Mouse (Mus musculus) mouse trophoblast stem cell (cell line): Measurements from ENCODE around the gene Abcb1b.
"Not testable (repeated sequence)": the region's sequence is repeated elsewhere in the genome, so short reads cannot be mapped to it uniquely, and the experiment has no call there.

Experiments
- in situ Hi-C, 2 experiments: fragments of 300-500 bp; cut with MseI, MboI; formaldehyde crosslinking; loops; 2 replicates in 1 of 2; 3 replicates in 1 of 2; pipeline ENCODE4 v1.15.1; 2025

Abcb1b gene

DNA sequence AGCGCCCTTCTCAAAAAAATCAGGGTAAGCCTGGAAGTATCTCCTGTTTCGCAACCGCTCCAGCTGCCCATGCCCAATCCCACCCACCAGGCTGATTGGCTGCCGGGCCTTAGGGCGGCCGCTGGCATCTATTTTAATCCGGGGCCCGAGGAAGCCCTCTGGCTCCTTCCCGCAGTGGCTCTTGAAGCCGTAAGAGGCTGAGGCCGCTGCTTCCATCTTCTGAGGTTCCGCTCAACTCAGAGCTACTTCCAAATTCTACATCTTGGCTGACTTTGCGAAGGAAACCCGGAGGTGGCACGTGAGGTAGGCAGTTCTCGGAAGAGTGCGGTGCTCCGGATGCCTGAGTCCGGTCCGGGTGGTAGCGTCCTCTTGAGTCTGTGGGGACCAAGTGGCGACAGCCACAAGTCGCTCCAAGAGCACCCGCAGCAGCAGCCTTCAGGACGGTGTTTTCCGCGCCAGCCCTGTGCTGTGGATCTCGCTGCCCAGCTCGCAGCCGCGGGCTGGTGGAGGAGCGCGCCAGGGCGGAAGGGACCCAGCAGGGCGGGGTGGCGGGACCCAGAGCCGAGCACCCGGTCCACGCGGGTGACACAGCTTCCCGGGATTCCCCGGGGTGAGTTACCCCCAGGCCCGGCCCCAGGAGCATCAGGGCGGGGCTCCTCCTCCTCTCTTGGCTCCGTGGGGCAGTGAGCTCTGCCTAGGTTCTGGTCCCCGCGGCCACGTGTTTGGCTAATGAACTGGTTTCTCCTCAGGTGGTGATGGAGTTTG lies at the start of gene Abcb1b:
Gene Abcb1b (plus strand): TSS at position 161 of the 765 bp plus-strand sequence.
- in situ Hi-C loops: no loop called here

DNA sequence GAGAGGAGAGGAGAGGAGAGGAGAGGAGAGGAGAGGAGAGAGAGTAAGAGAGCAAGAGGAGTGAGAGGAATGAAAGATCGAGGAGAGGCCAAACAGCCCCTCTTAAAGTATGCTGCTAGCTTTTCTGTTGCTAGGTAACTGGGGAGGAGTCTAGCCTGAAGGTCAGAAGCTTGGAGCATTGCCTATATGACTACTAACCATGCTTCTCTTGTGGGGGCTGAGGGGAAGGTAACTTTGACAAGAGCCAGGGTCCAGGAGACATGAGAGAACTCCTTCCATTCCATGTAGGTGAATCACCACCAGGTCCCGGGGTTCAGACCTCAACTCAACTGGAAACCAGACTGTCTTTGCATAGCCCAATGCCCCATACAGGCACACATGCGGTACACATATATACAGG lies 25.1 kb upstream of the Abcb1b start:
- in situ Hi-C loops: no loop called here

DNA sequence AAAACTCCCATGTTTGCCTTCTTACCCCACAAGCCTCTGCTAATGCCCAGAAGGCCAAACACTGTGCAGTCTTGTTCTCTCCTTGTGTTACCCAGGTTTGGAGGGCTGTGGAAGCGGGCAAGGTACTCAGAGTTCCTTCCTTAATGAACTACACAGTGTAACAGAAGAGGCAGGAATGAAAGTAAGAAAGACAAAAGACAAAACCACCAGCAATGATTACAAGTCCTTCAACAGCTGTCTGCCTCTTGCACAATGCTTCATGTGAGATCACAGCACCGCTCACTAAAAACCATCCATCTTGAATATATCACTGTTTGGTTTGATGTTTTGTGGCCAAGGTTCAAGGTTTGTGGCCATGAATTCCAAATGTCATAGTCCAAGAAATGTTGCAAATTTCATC lies 19.6 kb upstream of the Abcb1b start:
- in situ Hi-C loops: no loop called here

- in situ Hi-C loops: no loop called here
These were observed 19.2 kb upstream of the Abcb1b start for GRCm38 (mm10) chr5:8778751-8779150.

- in situ Hi-C loops: no loop called here
These were observed 5.7 kb upstream of the Abcb1b start for GRCm38 (mm10) chr5:8792281-8792680.

DNA sequence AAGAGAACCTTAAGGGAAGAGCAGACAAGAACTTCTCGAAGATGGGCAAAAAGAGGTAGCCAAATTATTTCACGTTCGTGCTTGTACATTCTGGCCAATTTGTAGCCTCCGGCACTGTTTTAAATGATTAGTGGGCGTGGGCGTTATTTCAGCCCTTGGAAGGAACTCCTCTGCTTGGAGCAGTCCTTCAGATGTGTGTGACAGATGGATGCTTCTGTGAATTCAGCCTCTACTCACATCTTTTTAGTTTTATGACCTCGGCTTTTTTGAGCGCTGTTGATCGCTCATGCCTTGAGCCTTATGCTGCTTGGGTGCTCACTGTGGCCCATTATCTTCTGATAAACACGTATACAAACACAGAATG lies 787 bp downstream of the Abcb1b start:
- in situ Hi-C loops: no loop called here

- in situ Hi-C loops: no loop called here
These were observed 7.8 kb downstream of the Abcb1b start for GRCm38 (mm10) chr5:8805742-8806141.

DNA sequence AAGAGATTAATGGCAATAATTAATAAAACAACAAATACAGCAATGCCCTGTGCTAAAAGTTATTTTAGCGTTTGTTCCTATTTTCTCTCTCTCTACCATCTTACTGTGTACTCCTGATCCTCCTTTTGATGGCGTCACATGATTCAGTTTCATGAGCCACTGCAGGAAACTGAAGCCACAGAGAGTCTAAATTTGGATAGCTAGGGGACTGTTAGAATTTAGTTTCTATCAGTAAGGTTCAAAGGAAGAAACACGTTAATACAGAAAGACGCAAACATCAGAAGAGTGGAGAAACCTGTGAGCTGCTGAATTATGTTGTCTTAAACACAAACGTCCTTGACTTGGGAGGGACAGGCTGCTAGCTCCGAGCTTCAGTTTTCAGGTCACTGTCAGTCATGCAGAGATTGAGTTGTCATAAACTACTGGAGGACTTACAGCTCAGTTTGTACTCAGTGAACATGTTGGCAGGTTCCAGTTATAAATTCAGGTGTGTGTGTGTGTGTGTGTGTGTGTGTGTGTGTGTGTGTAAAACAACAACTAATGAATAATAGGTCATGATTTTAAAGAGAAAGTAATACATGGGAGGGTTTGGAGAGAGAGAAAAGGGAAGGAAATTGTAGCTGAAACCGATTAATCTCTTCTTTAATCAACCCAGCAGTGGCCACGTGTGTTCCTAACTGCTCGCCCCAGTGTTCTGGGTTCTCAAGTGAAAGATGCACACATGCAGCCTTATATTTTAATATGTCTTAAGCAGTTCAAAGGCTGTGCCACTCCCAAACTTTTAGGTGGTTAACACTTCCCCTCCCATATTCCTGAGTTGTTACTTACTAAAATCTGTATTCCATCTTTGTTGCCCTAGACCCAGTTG lies 9.4 kb downstream of the Abcb1b start:
- in situ Hi-C loops: no loop called here

GRCm38 (mm10) chr5:8813872-8814271 lies 15.9 kb downstream of the Abcb1b start:
- in situ Hi-C loops: no loop called here

DNA sequence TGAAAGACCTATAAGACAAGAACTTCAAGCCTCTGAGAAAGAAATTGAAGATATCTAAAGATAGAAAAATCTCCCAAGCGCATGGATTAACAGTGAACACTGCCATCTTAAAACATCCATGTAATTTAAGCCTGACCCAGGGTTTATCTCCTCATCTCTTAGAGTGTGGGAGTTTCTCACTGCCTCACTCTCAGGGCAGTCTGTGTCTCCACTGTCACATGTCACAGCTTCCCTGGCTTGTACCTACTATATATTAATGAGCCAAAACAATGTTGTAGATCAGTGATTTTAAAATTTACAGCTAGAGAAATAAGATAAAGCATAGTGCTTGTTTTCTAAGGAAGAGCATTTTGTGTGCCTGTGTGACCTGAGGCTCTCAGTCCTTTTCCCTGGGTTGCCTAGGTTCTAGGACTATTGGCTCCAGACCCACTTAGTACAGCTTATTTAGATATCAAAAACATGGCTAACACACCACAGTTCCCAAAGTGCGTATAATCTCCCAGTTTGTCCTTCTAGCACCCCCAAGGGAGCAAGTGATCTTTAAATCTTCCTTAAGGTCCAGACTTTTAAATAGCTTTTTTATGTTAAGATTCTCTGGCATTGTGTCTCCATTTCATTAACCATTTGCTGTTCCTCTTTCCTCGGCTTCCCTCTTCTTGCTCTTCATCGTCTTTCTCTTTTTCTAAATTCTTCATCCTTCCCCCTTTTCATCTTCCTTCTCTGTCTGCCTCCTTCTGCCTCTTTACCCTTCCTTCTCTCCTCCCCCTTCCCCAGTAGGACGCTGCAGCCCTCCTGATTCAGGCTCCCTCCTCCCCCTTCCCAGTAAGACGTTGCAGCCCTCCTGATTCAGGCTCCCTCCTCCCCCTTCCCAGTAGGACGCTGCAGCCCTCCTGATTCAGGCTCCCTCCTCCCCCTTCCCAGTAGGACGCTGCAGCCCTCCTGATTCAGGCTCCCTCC lies 22.0 kb downstream of the Abcb1b start:
- in situ Hi-C loops: no loop called here

- in situ Hi-C loops: not testable (repeated sequence)
These were observed 22.7 kb downstream of the Abcb1b start for GRCm38 (mm10) chr5:8820592-8821104.

DNA sequence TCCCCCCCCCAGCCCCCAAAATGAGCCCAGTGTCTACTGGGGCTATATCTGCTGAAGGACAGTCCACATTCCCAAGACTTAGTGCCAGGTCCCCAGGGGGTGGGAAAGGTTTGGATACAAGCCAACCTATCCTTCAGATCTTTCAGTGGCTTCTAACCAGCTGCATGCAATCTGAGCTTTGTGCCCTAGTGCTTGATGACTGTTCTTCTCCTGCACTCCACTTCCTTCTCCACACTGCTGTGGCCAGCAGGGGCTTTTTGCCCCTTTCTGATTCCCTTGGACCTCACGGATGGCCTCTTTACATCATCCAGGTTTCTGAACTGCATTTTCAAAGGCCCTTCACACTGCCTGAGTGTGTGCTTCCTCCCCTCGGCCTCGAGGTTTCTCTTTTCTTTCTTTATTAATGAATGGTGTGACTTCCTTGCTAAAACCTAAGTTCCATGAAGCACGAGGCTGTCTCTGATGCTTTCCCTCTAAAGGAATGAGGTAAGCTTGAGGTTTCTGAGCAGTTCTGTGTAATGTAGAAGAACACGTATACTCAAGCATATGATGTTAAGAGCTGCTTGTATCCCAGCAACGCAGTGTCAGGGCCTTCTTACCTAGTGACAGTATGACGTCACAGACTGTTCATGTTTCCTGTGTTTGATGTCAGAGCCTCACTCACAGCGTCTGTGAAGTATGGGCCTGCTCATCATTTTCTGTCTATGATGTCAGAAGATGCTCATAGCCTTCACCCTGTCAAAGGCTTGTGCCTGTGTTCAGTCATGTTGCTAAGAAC lies 40.9 kb downstream of the Abcb1b start:
- in situ Hi-C loops: loop anchor here (25.0 kb wide), 1 partner anchor 352 kb away; no protein-coding TSS in a partner anchor

DNA sequence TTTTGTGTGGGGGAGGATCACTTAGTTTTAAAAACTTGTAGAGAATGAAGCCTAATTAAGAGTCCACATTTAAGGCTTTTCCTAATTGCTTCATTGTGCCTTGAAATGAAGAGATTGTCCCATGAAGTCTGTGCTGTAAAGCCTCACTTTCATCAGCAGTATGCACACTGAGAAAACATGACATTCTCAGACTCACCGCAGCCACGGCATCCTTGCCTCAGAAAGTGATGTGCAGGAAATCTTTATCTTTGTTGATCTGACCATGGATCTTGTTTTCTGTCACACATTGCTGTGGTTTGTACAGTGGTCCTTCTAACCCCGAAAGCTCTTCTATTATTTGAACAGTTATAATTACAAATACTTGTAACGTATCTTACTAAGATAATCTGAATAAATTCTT lies 41.7 kb downstream of the Abcb1b start:
- in situ Hi-C loops: loop anchor here (25.0 kb wide), 1 partner anchor 352 kb away; no protein-coding TSS in a partner anchor

- in situ Hi-C loops: loop anchor here (25.0 kb wide), 1 partner anchor 354 kb away; no protein-coding TSS in a partner anchor
These were observed 42.9 kb downstream of the Abcb1b start for GRCm38 (mm10) chr5:8840887-8841286.

DNA sequence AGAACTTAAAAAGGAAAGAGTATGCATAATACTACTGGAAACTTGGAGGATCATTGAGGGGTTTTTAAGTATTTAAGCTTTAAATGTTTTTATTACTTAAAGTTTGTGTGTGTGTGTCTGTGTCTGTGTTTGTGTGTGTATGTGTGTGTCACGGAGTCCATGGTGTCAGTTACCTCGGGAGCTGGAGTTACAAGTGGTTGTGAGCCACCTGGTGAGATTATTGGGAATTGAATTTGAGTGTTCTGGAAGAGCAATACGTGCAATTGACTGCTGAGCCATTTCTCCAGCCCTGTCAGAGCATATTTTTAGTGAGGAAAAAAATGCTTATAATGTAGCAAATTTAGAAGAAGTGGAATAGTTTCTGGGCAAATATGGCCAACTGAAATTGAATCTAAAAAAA lies 44.9 kb downstream of the Abcb1b start:
- in situ Hi-C loops: loop anchor here (25.0 kb wide), 1 partner anchor 356 kb away; no protein-coding TSS in a partner anchor

- in situ Hi-C loops: loop anchor here (25.0 kb wide), 1 partner anchor 362 kb away; no protein-coding TSS in a partner anchor
These were observed 50.9 kb downstream of the Abcb1b start for GRCm38 (mm10) chr5:8848607-8849575.

- in situ Hi-C loops: no loop called here
These were observed 52.9 kb downstream of the Abcb1b start for GRCm38 (mm10) chr5:8850851-8851250.

- in situ Hi-C loops: no loop called here
These were observed 59.3 kb downstream of the Abcb1b start for GRCm38 (mm10) chr5:8857201-8857600.

DNA sequence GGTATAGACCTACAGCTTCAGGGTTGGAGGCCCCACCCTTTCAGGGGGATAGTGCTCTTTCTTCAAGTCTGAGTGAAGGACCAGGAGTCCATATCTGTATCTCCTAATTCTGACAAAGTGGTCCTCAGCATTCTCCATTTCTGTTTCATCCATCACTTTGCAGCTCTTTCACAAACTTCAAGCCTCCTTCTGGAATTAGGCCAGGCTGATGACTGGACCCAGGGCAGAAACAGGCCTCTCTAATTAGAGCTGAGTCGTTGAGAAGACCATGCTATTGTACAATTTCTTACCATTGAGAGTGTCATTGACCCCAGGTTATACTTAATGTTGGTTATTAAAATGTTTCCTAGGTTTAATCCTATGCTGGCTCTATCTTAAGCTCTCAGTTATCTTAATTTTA lies 63.9 kb downstream of the Abcb1b start:
- in situ Hi-C loops: no loop called here
